Mouse (Mus musculus) C2C12 (cell line): ENCODE measurements around the gene Smim12.

Experiments
- CEBPB ChIP-seq: IDR thresholded peaks from one replicate; pipeline ENCODE4 v1.6.1; 2011; ENCODE audit warnings: low read depth, mild to moderate bottlenecking, control low read depth, moderate library complexity
- CTCF ChIP-seq: IDR thresholded peaks from one replicate; pipeline ENCODE4 v1.5.1; 2011; ENCODE audit not compliant: control insufficient read depth, insufficient read depth, insufficient read length
- FOSL1 ChIP-seq: IDR thresholded peaks from one replicate; pipeline ENCODE4 v1.8.0; 2011; ENCODE audit warnings: mild to moderate bottlenecking, low read length; ENCODE audit not compliant: poor library complexity, insufficient read depth, severe bottlenecking
- MAX ChIP-seq: IDR thresholded peaks from one replicate; pipeline ENCODE4 v1.6.1; 2011; ENCODE audit warnings: mild to moderate bottlenecking, control low read depth
- MYOG ChIP-seq: IDR thresholded peaks from one replicate; pipeline ENCODE4 v1.6.1; 2011; ENCODE audit not compliant: control insufficient read depth, insufficient read length; ENCODE audit errors: extremely low read depth
- USF1 ChIP-seq: IDR thresholded peaks from one replicate; pipeline ENCODE4 v1.6.1; 2011; ENCODE audit warnings: low read depth, mild to moderate bottlenecking, control low read depth, moderate library complexity

- no peak for TF ChIP-seq CTCF
- TF ChIP-seq USF1 = no peak
- TF ChIP-seq CEBPB = no peak
- no peak for TF ChIP-seq MAX
- no peak for TF ChIP-seq MYOG
- no peak for TF ChIP-seq FOSL1
These were observed 48.9 kb upstream of the Smim12 start for GRCm38 (mm10) chr4:127194477-127195269.
